Mouse (Mus musculus): ENCODE results near the gene Utp15.

Gene Utp15

GRCm38 (mm10) chr13:98249594-98249993 is 13.2 kb downstream of the Utp15 start:
- DNase-seq (ENCODE audit: low read depth, low spot score), result no peak

- DNase-seq (ENCODE audit: low read depth, low spot score), result no peak
Observed at GRCm38 (mm10) chr13:98245386-98245785, 17.5 kb downstream of the Utp15 start.

GRCm38 (mm10) chr13:98244571-98245350 is 18.1 kb downstream of the Utp15 start:
- DNase-seq (ENCODE audit: low read depth, low spot score), result no peak

GRCm38 (mm10) chr13:98241531-98242282 is 21.1 kb downstream of the Utp15 start:
- DNase-seq (ENCODE audit: low read depth, low spot score), result no peak

GRCm38 (mm10) chr13:98239978-98240641 is 22.7 kb downstream of the Utp15 start:
- no peak for DNase-seq (ENCODE audit: low read depth, low spot score)

GRCm38 (mm10) chr13:98235451-98235850 is 27.4 kb downstream of the Utp15 start:
- DNase-seq (ENCODE audit: low read depth, low spot score), result no peak

GRCm38 (mm10) chr13:98230511-98230910 is 32.3 kb downstream of the Utp15 start:
- no peak for DNase-seq (ENCODE audit: low read depth, low spot score)

GRCm38 (mm10) chr13:98226225-98226624 is 36.6 kb downstream of the Utp15 start:
- no peak for DNase-seq (ENCODE audit: low read depth, low spot score)

- DNase-seq (ENCODE audit: low read depth, low spot score), result no peak
Observed at GRCm38 (mm10) chr13:98222848-98223247, 40.0 kb downstream of the Utp15 start.

- no peak for DNase-seq (ENCODE audit: low read depth, low spot score)
Observed at GRCm38 (mm10) chr13:98210137-98210536, 52.7 kb downstream of the Utp15 start.

- no peak for DNase-seq (ENCODE audit: low read depth, low spot score)
Observed at GRCm38 (mm10) chr13:98208842-98209241, 54.0 kb downstream of the Utp15 start.

- no peak for DNase-seq (ENCODE audit: low read depth, low spot score)
Observed at GRCm38 (mm10) chr13:98206546-98206870, 56.3 kb downstream of the Utp15 start.

GRCm38 (mm10) chr13:98205771-98206545 is 56.9 kb downstream of the Utp15 start, which contains the start of gene Arhgef28:
Arhgef28 (minus strand) TSS chr13:98206439.
- no peak for DNase-seq (ENCODE audit: low read depth, low spot score)

GRCm38 (mm10) chr13:98205111-98205510 is 57.7 kb downstream of the Utp15 start:
- DNase-seq (ENCODE audit: low read depth, low spot score), result no peak

GRCm38 (mm10) chr13:98204371-98204770 is 58.5 kb downstream of the Utp15 start:
- DNase-seq (ENCODE audit: low read depth, low spot score), result no peak

GRCm38 (mm10) chr13:98201436-98201835 is 61.4 kb downstream of the Utp15 start:
- no peak for DNase-seq (ENCODE audit: low read depth, low spot score)
